Mouse (Mus musculus): ENCODE results near the gene Stard5. TPM values are rescaled to one million over a fixed set of nuclear protein-coding genes. Genes with fewer than 3 reads are reported as not detected.

The Stard5 gene
- total RNA-seq, 1 experiment from 2014 or later, result 49.9 TPM

- ATAC-seq (ENCODE audit: extremely low read depth, insufficient number of reproducible peaks, low FRiP score, poor library complexity, severe bottlenecking), result peak; percentile 71
Measured at GRCm38 (mm10) chr7:83659159-83660065, 27.7 kb downstream of the Stard5 start.

DNA sequence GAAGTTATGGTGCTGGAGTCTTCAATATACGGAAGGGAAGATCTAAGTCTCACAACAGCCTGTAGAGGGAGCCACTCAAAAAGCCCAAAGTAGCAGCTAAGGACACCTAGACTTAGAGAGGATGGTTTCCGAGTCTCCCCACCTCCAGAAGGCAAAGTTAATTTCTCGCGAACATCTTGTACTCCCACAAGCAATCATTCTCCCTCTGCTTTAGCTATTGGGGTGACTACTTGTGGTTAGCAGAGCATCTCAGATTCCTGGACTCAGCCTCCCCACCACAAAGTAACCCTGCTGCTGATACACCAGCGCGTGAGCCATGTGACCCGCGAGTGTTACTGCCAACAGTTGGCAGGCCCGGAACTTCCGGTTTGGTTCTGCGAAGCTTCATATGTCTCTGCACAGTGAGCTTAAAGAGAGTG lies 28.5 kb downstream of the Stard5 start:
- peak; percentile 21; the same call in 1 of the 2 replicates for ATAC-seq (ENCODE audit: extremely low read depth, insufficient number of reproducible peaks, low FRiP score, poor library complexity, severe bottlenecking)

DNA sequence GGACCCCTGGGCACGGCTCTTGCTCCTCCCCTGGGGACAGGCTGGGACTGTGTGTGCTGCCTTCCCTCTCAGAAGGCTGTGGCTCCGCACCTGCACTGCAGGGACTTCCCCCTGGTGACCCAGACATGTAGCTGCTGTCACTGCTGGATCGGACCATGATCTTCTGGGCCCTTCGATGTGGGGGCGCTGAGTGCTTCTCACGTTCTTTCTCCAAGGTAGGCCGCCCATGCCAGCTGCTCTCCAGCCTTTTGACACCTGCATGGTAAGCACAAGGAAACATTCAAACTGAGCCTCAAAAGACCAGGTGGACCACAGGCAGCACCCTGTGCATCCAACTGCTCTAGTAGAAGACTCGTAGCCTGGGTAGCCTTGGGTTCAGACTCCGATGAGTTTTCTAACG lies 29.3 kb downstream of the Stard5 start:
- peak; percentile 11; the same call in 1 of the 2 replicates for ATAC-seq (ENCODE audit: extremely low read depth, insufficient number of reproducible peaks, low FRiP score, poor library complexity, severe bottlenecking)

DNA sequence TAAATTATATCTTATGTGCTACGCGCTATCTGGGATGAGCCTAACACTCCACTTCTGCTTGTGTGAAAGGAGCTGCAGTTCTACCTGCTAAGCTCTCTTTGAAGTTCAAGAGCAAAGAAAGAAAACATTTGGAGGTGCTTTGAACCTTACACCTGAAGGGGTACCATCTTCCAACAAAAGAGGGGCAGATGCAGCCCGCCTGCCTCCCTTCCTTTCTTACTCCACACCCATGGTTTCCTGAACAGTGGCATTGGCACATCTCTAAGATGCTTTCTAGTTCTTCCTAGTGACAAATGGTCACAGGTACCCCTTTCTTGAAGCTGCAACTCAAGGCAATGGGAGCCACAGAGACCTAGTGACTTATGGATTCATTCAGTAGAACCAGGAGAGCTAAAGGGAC lies 30.0 kb downstream of the Stard5 start:
- ATAC-seq (ENCODE audit: extremely low read depth, insufficient number of reproducible peaks, low FRiP score, poor library complexity, severe bottlenecking), result no peak

- no peak for ATAC-seq (ENCODE audit: extremely low read depth, insufficient number of reproducible peaks, low FRiP score, poor library complexity, severe bottlenecking)
Measured at GRCm38 (mm10) chr7:83662711-83663375, 31.1 kb downstream of the Stard5 start.

DNA sequence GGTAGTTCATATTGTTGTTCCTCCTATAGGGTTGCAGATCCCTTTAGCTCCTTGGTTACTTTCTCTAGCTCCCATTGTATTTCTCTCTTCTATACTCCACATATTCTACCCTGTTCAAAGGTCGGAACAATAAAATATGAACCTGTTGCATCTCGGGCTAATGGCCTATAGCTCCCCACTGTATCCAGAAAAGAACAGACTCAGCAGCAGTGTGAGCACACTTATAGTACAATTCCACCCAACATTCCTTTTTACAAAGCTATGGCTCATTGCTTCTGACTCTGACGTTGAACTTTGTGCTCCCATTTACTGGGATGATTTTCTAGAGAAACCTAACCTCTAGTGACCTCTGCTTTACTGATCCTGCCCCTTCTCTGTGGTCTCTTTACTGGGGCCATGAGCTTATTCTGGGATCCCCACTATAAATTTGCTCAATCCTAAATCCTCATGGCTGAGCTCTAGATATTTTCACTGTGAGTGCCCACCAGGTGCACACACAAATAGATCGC lies 34.4 kb downstream of the Stard5 start:
- ATAC-seq (ENCODE audit: extremely low read depth, insufficient number of reproducible peaks, low FRiP score, poor library complexity, severe bottlenecking), result no peak

- no peak for ATAC-seq (ENCODE audit: extremely low read depth, insufficient number of reproducible peaks, low FRiP score, poor library complexity, severe bottlenecking)
Measured at GRCm38 (mm10) chr7:83667936-83668645, 36.3 kb downstream of the Stard5 start.

- ATAC-seq (ENCODE audit: extremely low read depth, insufficient number of reproducible peaks, low FRiP score, poor library complexity, severe bottlenecking), result 0 out of 2 replicates have a peak, but pooled peaks have one; percentile 31
Measured at GRCm38 (mm10) chr7:83668724-83669123, 37.0 kb downstream of the Stard5 start.

DNA sequence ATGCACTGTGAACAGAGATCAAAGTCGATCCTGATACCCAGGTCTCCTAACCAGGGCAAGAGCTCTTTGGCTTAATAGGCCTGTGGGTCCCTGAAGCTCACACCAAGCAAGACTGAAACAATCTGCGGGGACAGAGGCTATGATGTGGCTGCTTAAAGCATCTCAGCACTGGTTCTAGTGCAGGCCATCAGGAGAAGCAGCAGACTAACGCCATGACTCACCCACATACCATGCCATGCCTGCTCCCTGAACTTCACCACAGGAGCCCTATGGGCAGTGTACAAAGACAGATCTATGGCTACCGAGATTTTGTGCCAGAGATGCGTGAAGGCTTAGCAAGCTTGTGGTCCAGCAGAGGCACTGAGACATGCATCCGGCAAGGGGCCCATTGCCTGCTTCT lies 39.8 kb downstream of the Stard5 start:
- ATAC-seq (ENCODE audit: extremely low read depth, insufficient number of reproducible peaks, low FRiP score, poor library complexity, severe bottlenecking), result no peak

DNA sequence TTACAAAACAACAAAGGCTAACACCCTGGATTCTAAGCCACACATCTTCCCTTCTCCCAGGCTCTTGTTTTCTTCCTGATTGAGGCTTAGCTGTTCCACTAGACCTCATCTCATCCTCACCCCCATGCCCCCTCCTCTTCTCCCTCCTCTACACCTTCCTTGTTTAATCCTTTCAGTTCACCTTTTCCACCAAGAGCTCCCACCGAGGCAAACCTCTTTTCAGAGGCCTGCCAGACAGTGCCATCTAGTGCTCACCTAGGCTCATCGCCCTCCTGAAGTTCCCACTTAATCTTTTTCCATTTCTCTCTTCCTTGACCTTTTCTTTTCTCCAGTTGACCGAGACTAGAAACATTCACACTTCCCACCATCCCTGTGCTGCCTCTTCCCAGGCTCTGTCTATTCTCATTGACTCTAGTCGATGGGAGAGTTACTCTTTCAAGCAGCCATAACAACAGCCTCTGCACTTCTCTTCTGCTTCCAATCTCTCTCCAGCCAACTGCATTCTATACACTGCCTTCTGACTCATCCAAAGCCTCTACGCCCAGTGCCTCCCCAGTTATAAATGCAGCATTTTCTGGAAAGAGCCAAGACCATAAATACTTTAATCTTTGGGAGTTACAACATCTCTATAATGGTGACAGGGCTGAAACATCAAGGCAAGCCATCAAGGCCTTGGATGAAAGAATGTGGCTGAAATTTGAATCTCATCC lies 43.9 kb downstream of the Stard5 start:
- peak; percentile 73 for ATAC-seq (ENCODE audit: extremely low read depth, insufficient number of reproducible peaks, low FRiP score, poor library complexity, severe bottlenecking)

DNA sequence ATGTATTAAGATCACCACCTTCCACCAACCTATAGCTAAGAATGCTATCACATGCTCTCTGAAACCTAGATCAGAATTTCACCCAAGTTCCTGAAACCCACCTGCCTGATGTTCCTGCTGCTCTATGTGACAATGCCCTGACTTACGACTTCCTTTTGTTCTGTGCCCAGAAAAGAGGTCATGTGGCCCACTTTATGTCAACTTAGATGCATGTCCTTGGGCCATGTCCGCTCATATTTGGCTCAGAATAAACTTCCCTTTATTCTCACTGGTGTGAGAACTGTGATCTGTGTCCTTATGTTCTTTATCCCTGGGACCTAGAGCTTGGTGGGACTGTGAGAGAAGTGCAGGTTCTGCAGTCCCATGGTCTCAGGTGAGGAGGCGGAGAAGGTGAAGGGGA lies 45.5 kb downstream of the Stard5 start:
- ATAC-seq (ENCODE audit: extremely low read depth, insufficient number of reproducible peaks, low FRiP score, poor library complexity, severe bottlenecking), result no peak

DNA sequence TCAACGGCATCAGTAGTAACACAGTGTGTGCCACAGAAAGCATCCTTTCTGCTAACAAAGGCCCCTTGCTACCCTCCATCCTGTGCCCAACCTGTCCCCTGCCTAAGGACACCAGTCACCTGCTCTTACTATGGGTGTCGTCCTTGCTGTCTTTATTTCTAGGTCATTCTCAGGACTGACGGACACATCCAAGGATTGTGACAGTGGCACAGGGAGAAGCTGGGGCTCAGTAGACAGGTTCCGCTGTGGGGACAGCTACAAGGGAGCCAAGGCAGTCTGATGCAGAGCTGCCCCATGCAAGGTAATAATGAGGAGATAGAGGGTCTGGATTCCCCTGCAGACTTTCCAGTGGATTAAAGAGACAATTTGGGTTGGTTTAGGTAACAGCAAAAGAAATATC lies 46.7 kb downstream of the Stard5 start:
- ATAC-seq (ENCODE audit: extremely low read depth, insufficient number of reproducible peaks, low FRiP score, poor library complexity, severe bottlenecking), result no peak

GRCm38 (mm10) chr7:83682640-83683274 lies 51.0 kb downstream of the Stard5 start:
- ATAC-seq (ENCODE audit: extremely low read depth, insufficient number of reproducible peaks, low FRiP score, poor library complexity, severe bottlenecking), result no peak

DNA sequence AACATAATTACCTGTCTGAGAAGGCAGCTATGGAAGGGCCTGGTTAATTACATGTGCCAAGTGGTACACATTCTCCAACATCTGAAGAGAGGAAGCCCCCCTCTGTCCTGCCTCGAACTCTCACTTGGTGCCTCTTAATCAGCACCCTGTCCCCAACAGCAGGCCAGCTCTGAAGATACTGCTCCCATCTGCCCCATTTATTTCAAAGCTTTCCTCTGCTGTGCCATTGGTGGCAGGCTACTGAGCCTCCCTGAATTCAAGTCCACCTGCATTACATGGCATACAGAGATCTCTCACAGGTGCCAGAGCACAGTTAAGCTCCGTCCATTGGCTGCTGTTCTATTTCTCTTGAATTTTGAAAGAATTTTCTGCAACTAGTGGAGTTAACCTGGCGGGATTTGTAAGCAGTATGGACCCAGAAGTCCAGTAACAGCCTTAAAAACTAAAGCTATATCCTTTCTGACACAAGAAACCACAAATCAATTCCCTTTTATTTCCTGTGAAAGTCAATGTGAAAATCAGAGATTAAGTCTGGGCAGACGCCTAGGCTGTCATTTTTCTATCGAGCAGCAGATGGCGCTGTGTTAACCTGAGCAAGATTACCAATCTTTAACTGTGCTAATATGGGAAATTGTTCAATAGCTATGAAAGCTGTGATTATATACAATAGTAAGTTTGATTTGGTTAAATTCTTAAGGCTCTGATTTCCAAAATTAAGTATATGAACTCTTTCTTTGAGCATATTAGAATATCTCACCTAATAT lies 63.9 kb downstream of the Stard5 start:
- ATAC-seq (ENCODE audit: extremely low read depth, insufficient number of reproducible peaks, low FRiP score, poor library complexity, severe bottlenecking), result 0 out of 2 replicates have a peak, but pooled peaks have one; percentile 51

GRCm38 (mm10) chr7:83699066-83699745 lies 67.4 kb downstream of the Stard5 start:
- ATAC-seq (ENCODE audit: extremely low read depth, insufficient number of reproducible peaks, low FRiP score, poor library complexity, severe bottlenecking), result peak; percentile 64; the same call in 1 of the 2 replicates
